Mouse (Mus musculus) midbrain, embryonic 12.5 days (tissue): Measurements from ENCODE around the gene Cdc42bpg. TPM values are rescaled to one million over a fixed set of nuclear protein-coding genes. Genes with fewer than 3 reads are reported as not detected.

Experiments
- ATAC-seq: fragments of 200-750 bp; cut with Nextera tagmentation; 2 replicates; pipeline ENCODE4 v1.8.0; 2017; ENCODE audit warnings: low read depth, moderate TSS enrichment, moderate library complexity; ENCODE audit not compliant: low FRiP score
- H3K27ac ChIP-seq: fragments of 300-500 bp; sonication (generic); replicated peaks from 2 replicates; pipeline ENCODE4 v1.5.1; 2016; ENCODE audit warnings: mild to moderate bottlenecking
- H3K27me3 ChIP-seq: fragments of 300-500 bp; sonication (generic); 2 replicates; pipeline ENCODE4 v1.6.1; 2016; ENCODE audit warnings: mild to moderate bottlenecking
- H3K36me3 ChIP-seq: fragments of 300-500 bp; sonication (generic); 2 replicates; pipeline ENCODE4 v1.6.1; 2016
- H3K4me1 ChIP-seq: fragments of 300-500 bp; sonication (generic); 2 replicates; pipeline ENCODE4 v1.6.1; 2016
- H3K4me2 ChIP-seq: fragments of 300-500 bp; sonication (generic); replicated peaks from 2 replicates; pipeline ENCODE4 v1.6.1; 2016; ENCODE audit warnings: mild to moderate bottlenecking, moderate library complexity
- H3K4me3 ChIP-seq: fragments of 300-500 bp; sonication (generic); 2 replicates; pipeline ENCODE4 v1.5.1; 2016; ENCODE audit warnings: mild to moderate bottlenecking
- H3K9ac ChIP-seq: fragments of 300-500 bp; sonication (generic); replicated peaks from 2 replicates; pipeline ENCODE4 v1.6.1; 2016; ENCODE audit warnings: mild to moderate bottlenecking, moderate library complexity
- H3K9me3 ChIP-seq: fragments of 300-500 bp; sonication (generic); 2 replicates; pipeline ENCODE4 v1.6.1; 2016; ENCODE audit warnings: mild to moderate bottlenecking
- WGBS: fragments of 180-500 bp; shearing (Covaris S2); methylation state at CpG from one replicate; pipeline ENCODE4 v1.1.7; 2016; 5-methylcytosine and 5-hydroxymethylcytosine counted together
- polyA plus RNA-seq: library from polyadenylated mRNA; unstranded; fragments of >200 nt; fragmentation: Nextera tagmentation; extraction: Ambion mirVana; gene quantifications from 2 replicates; pipeline ENCODE4 v1.2.1, GENCODE M21; 2016

Gene Cdc42bpg
- 0.29 and 0.37 TPM in 2 replicates for polyA plus RNA-seq

DNA sequence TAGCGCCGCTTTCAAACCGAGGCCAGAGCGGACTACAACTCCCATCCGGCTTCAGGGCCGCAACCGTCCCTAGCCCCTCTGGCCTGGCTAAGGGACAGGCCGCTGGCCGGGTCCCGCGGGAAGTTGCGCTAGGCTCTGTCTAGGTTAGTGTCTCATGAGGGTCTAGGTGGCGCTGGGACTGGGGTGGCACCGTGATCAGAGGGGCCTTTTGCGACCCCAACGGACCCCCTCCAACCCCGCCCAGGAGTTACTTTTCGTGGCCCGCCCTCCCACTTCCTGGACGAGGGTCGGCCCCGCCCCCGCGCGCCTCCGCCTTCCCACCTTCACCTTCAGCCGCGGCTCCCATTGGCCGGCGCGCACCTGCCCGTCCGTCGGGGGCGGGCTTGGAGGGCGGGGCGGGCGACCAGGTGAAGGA, at the start of gene Cdc42bpg:
Gene Cdc42bpg, plus strand, starts transcription at position 320 of the 415 bp plus-strand sequence.
- H3K9ac ChIP-seq, result peak within 1 kb of the TSS; percentile 65
- H3K27ac ChIP-seq, result 0 out of 2 replicates have a peak within 1 kb of the TSS, but pooled peaks have one; percentile 35
- ATAC-seq, result peak; percentile 74
- H3K4me3 ChIP-seq, result peak within 1 kb of the TSS; percentile 68
- under 1% methylated on average over 38 of the region's 38 CpGs for WGBS
- no peaks in the 10 kb centered on the region for H3K36me3 ChIP-seq
- H3K4me1 ChIP-seq, result peaks cover 7% of the 10 kb centered on the region; the same call in 1 of the 2 replicates
- no peaks in the 10 kb centered on the region for H3K9me3 ChIP-seq
- H3K27me3 ChIP-seq, result 0 out of 2 replicates have a peak, but pooled peaks cover 10% of the 10 kb centered on the region
- peak within 1 kb of the TSS; percentile 74 for H3K4me2 ChIP-seq

DNA sequence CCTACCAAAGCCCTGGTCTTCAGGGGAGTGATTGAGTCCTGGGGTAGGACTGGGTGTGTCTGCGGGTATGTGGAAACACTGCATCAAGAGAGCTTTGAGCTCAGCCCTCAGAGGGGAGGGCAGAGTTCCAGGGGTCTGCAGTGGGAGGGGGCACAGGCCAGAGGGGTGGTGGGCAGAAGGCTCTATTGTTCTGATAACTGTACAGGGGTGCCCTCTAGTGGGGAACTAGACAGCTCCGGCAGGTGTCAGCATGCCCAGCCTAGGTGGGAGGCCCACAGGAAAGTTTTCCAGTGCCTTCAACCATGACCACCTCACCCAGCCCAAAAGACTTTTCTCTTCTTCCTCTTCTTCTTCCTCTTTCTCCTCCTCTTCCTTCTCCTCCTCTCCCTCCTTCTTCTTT, 45.8 kb upstream of the Cdc42bpg start:
- H3K27ac ChIP-seq, result no peak overlapping the region
- no peak overlapping the region for H3K9ac ChIP-seq
- H3K4me3 ChIP-seq, result no peak overlapping the region
- ATAC-seq, result no peak
- H3K27me3 ChIP-seq, result no peaks in the 10 kb centered on the region
- no peak overlapping the region for H3K4me2 ChIP-seq
- H3K4me1 ChIP-seq, result no peaks in the 10 kb centered on the region
- 63% methylated on average over 2 of the region's 2 CpGs for whole genome bisulfite sequencing
- no peaks in the 10 kb centered on the region for H3K9me3 ChIP-seq
- peaks cover 73% of the 10 kb centered on the region for H3K36me3 ChIP-seq

DNA sequence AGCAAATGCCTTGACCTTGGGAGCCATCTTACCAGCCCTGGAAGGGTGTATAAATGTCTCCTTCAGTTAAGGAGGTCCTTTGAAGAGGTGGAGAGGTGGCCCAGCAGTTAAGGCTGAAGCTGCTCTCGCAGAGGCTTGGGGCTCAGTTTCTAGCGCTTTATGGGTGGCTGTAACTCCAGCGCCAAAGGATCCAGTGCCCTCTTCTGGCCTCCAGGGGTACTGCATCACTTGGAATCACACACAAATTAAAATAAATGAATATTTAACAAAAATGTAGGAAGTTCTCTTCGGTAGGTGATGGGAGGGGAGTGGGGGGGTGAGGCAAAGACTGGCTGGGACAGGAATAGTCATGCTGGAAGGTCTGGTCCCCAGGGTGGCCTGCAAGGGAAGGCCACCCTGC, 45.3 kb upstream of the Cdc42bpg start:
- H3K27ac ChIP-seq, result no peak overlapping the region
- no peaks in the 10 kb centered on the region for H3K27me3 ChIP-seq
- H3K9me3 ChIP-seq, result no peaks in the 10 kb centered on the region
- H3K36me3 ChIP-seq, result peaks cover 67% of the 10 kb centered on the region
- ATAC-seq, result no peak
- no peaks in the 10 kb centered on the region for H3K4me1 ChIP-seq
- H3K4me3 ChIP-seq, result no peak overlapping the region
- H3K9ac ChIP-seq, result no peak overlapping the region
- WGBS, result 79% methylated on average over 4 of the region's 4 CpGs
- H3K4me2 ChIP-seq, result no peak overlapping the region

DNA sequence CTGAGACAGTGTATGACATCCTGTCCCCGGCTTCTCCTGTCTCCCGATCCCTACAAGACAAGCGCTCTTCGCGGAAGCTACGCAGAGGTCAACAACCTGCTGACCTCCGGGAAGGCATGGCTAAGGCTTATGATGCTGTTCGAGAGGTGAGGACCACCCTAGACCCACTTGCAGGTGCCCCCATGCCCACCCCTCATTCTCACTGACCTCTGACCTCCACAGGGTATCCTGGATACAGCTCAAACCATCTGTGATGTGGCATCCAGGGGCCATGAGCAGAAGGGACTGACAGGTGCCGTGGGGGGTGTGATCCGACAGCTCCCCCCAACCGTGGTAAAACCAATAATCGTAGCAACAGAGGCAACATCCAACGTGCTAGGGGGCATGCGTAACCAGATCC, 44.9 kb upstream of the Cdc42bpg start:
- Histone ChIP-seq H3K36me3 (peaks cover 63% of the 10 kb centered on the region), H3K4me1 (no peaks in the 10 kb centered on the region), H3K27ac (no peak overlapping the region), H3K27me3 (no peaks in the 10 kb centered on the region), H3K9me3 (no peaks in the 10 kb centered on the region), H3K4me2 (no peak overlapping the region), H3K4me3 (no peak overlapping the region), H3K9ac (no peak overlapping the region)
- ATAC-seq, result no peak
- WGBS, result 93% methylated on average over 14 of the region's 14 CpGs

DNA sequence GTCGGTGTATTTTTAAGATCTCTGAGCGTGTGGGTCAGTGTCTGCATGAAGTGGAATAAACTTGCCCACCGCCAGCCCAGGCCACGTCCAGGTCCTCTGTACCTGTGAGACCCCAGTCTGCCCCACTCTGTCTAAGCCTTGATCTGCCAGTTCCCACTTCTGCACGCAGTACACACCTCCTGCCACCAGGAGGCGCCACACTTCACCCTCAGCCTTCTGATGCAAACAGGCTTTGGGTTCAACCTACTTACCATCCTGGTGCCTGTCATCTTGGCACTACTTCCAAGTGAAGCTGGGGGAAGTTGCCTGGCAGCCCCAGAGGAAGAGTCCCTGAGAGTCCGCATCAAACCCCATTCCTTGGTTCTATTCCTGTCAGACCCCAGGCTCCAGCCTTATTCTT, 44.0 kb upstream of the Cdc42bpg start:
- no peak for ATAC-seq
- Histone ChIP-seq H3K4me1 (no peaks in the 10 kb centered on the region), H3K9ac (no peak overlapping the region), H3K27ac (no peak overlapping the region), H3K4me3 (no peak overlapping the region), H3K4me2 (no peak overlapping the region), H3K27me3 (no peaks in the 10 kb centered on the region), H3K9me3 (no peaks in the 10 kb centered on the region), H3K36me3 (peaks cover 55% of the 10 kb centered on the region)
- 61% methylated on average over 7 of the region's 7 CpGs for WGBS

GRCm38 (mm10) chr19:6262839-6263433, 43.3 kb upstream of the Cdc42bpg start:
- H3K27ac ChIP-seq, result no peak overlapping the region
- ATAC-seq, result no peak
- H3K4me3 ChIP-seq, result no peak overlapping the region
- 0 out of 2 replicates have a peak, but pooled peaks cover 6% of the 10 kb centered on the region for H3K27me3 ChIP-seq
- 87% methylated on average over 8 of the region's 8 CpGs for WGBS
- H3K4me2 ChIP-seq, result no peak overlapping the region
- no peaks in the 10 kb centered on the region for H3K9me3 ChIP-seq
- no peak overlapping the region for H3K9ac ChIP-seq
- peaks cover 48% of the 10 kb centered on the region for H3K36me3 ChIP-seq
- H3K4me1 ChIP-seq, result no peaks in the 10 kb centered on the region

- Histone ChIP-seq H3K4me1 (0 out of 2 replicates have a peak, but pooled peaks cover 3% of the 10 kb centered on the region), H3K36me3 (peaks cover 35% of the 10 kb centered on the region), H3K9ac (peak overlapping the region; percentile 31; the same call in 1 of the 2 replicates), H3K4me3 (no peak overlapping the region), H3K9me3 (no peaks in the 10 kb centered on the region), H3K27me3 (0 out of 2 replicates have a peak, but pooled peaks cover 7% of the 10 kb centered on the region), H3K4me2 (no peak overlapping the region), H3K27ac (no peak overlapping the region)
- ATAC-seq, result no peak
- 85% methylated on average over 9 of the region's 9 CpGs for WGBS
These were observed 42.1 kb upstream of the Cdc42bpg start for GRCm38 (mm10) chr19:6264200-6264599.

GRCm38 (mm10) chr19:6264945-6265344, 41.3 kb upstream of the Cdc42bpg start:
- Histone ChIP-seq H3K36me3 (peaks cover 27% of the 10 kb centered on the region), H3K9me3 (no peaks in the 10 kb centered on the region), H3K9ac (no peak overlapping the region), H3K4me1 (0 out of 2 replicates have a peak, but pooled peaks cover 3% of the 10 kb centered on the region), H3K4me2 (no peak overlapping the region), H3K27ac (no peak overlapping the region), H3K27me3 (0 out of 2 replicates have a peak, but pooled peaks cover 7% of the 10 kb centered on the region), H3K4me3 (no peak overlapping the region)
- no peak for ATAC-seq
- 90% methylated on average over 8 of the region's 8 CpGs for WGBS

DNA sequence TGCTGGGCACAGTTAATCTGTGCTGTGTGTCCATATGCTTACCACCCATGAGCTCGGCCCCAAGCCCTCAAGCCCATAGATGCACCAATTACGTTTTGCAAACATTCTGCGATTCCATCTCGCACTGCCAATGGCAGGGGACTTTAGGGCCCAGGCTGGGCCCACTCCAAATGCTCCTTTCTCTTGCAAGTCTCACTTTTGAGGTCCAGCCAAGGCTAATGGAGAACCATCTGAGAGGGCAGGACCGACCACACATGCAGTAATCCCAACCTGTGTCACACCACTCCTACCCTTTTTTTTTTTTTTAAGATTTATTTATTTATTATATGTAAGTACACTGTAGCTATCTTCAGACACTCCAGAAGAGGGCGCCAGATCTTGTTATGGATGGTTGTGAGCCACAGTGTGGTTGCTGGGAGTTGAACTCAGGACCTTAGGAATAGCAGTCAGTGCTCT, 40.5 kb upstream of the Cdc42bpg start:
- 0 out of 2 replicates have a peak, but pooled peaks cover 7% of the 10 kb centered on the region for H3K27me3 ChIP-seq
- no peak for ATAC-seq
- no peak overlapping the region for H3K4me2 ChIP-seq
- H3K4me3 ChIP-seq, result no peak overlapping the region
- no peak overlapping the region for H3K27ac ChIP-seq
- H3K9ac ChIP-seq, result no peak overlapping the region
- H3K36me3 ChIP-seq, result peaks cover 19% of the 10 kb centered on the region
- H3K9me3 ChIP-seq, result no peaks in the 10 kb centered on the region
- WGBS, result 64% methylated on average over 6 of the region's 6 CpGs
- H3K4me1 ChIP-seq, result 0 out of 2 replicates have a peak, but pooled peaks cover 3% of the 10 kb centered on the region

DNA sequence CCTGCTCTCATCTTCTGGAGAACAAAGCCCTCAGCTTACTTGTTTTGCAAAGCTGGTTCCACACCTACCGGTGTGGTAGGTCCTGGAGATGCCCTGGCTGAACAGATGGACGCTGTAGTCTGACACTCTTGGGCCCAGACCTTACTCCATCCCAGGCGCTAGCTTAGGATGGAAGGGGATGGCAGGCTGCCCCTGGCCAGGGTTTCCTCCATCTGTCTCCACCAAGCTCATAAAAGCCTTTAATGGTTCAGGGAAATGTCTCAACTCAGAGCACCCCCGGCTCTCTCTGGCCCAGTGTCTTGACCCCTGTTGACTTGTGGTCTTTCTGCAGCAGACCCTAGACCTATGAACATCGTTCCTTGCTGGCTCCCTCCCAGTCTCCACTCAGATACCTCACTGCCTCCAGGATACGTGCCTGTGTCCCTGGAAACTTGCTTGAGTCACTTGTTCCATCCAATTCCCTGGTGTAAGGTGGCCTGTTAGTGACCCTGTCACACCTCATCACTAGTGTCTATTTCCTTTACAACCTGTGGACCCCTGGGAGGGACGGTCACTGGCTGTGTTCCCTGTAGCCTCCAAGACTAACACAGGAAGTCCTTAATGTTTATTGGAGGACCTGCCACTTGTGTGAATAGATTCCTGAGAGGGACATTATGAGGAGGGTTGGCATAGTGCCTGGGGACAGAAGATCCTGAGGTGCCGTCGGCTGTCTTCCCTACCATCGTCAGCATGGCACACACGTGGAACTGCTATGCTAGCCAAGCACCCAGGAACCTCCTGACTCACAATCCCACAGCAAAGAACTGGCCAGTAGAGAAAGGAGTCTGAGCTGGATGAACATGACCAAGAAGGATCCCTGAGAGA, 38.7 kb upstream of the Cdc42bpg start:
- 0 out of 2 replicates have a peak, but pooled peaks cover 2% of the 10 kb centered on the region for H3K36me3 ChIP-seq
- H3K27me3 ChIP-seq, result 0 out of 2 replicates have a peak, but pooled peaks cover 7% of the 10 kb centered on the region
- no peaks in the 10 kb centered on the region for H3K9me3 ChIP-seq
- H3K9ac ChIP-seq, result no peak overlapping the region
- no peak overlapping the region for H3K27ac ChIP-seq
- ATAC-seq, result no peak
- H3K4me1 ChIP-seq, result 0 out of 2 replicates have a peak, but pooled peaks cover 3% of the 10 kb centered on the region
- no peak overlapping the region for H3K4me3 ChIP-seq
- WGBS, result 76% methylated on average over 11 of the region's 11 CpGs
- no peak overlapping the region for H3K4me2 ChIP-seq

GRCm38 (mm10) chr19:6268170-6268528, 38.1 kb upstream of the Cdc42bpg start:
- ATAC-seq, result peak; percentile 56
- H3K9ac ChIP-seq, result no peak overlapping the region
- no peak overlapping the region for H3K27ac ChIP-seq

GRCm38 (mm10) chr19:6268670-6269132, 37.6 kb upstream of the Cdc42bpg start:
- Histone ChIP-seq H3K36me3 (no peaks in the 10 kb centered on the region), H3K9ac (no peak overlapping the region), H3K27me3 (0 out of 2 replicates have a peak, but pooled peaks cover 7% of the 10 kb centered on the region), H3K4me3 (no peak overlapping the region), H3K9me3 (no peaks in the 10 kb centered on the region), H3K27ac (no peak overlapping the region), H3K4me2 (no peak overlapping the region), H3K4me1 (0 out of 2 replicates have a peak, but pooled peaks cover 3% of the 10 kb centered on the region)
- no peak for ATAC-seq
- 85% methylated on average over 7 of the region's 7 CpGs for WGBS

More at GRCm38 (mm10) chr19:6268170-6268528, 38.1 kb upstream of the Cdc42bpg start:
- Histone ChIP-seq H3K4me2 (no peak overlapping the region), H3K4me3 (no peak overlapping the region), H3K27me3 (0 out of 2 replicates have a peak, but pooled peaks cover 7% of the 10 kb centered on the region), H3K36me3 (no peaks in the 10 kb centered on the region), H3K4me1 (0 out of 2 replicates have a peak, but pooled peaks cover 3% of the 10 kb centered on the region), H3K9me3 (no peaks in the 10 kb centered on the region)
- WGBS, result 16% methylated on average over 8 of the region's 8 CpGs
